Mouse (Mus musculus) right cerebral cortex, adult 18-20 months (tissue): Measurements from ENCODE around the gene Gm21748.
"Not testable (repeated sequence)": the region's sequence is repeated elsewhere in the genome, so short reads cannot be mapped to it uniquely, and the experiment has no call there.

ENCODE experiments used
- DNase-seq: peaks from one replicate; pipeline ENCODE4 v3.0.0; 2022; ENCODE audit warnings: mixed read lengths

The Gm21748 gene

GRCm38 (mm10) chrY:90839077-90839476, at the start of gene Gm21748:
Gene Gm21748 (minus strand): TSS chrY:90839177.
- not testable (repeated sequence) for DNase-seq
